ENCODE assay signal across 10 mouse cellular contexts in the genomic region with DNA sequence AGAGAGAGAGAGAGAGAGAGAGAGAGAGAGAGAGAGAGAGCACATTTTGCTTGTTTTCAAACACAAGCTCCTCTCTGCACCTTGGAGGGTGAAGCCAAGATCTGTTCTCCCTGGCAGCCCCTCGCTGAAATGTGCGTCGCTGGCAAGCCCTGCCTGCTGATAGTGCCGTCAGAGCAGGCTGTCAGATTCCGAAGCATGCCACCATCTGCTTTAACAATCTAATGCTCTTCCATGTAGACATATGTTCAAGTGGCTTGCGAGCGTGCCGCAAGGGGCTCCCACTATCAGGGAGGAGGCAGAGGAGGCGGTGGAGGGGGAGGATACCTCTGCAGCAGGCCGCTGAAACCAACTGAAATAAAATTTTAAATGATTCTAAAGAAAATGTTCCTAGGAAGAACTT.
DNase-seq lines count a peak whose midpoint lies in the region; ATAC-seq and TF ChIP-seq lines count a peak whose summit lies in the region.
"Had no signal": no experiment of that assay in that cellular context is flagged by ENCODE, and none has a peak within 500 bp of the region (broad histone marks: within the 10 kb centered on the region; RNA-seq: fewer than 3 reads in every experiment).

No protein-coding gene starts in this region.

- TF ChIP-seq EP300 in liver, postnatal 0 days (IDR thresholded peaks at IDR 0.05; ENCODE audit: low read depth), result no peak

- H3K9me3 ChIP-seq in hindbrain, embryonic 14.5 days (ENCODE audit: control insufficient read depth, low read length), result no peaks in the 10 kb centered on the region
- no peaks in the 10 kb centered on the region for H3K9me3 ChIP-seq in hindbrain, embryonic 11.5 days (ENCODE audit: control insufficient read depth, low read length)
- no peaks in the 10 kb centered on the region for H3K9me3 ChIP-seq in liver, postnatal 0 days (ENCODE audit: low read length)

- no peaks in the 10 kb centered on the region for H3K36me3 ChIP-seq in hindbrain, embryonic 14.5 days (replicated peaks; ENCODE audit: control insufficient read depth, insufficient read depth)
- no peaks in the 10 kb centered on the region for H3K36me3 ChIP-seq in hindbrain, embryonic 11.5 days (ENCODE audit: control insufficient read depth, insufficient read depth, low read length)
- H3K36me3 ChIP-seq in liver, postnatal 0 days (replicated peaks; ENCODE audit: insufficient read depth, low read length), result no peaks in the 10 kb centered on the region

- 0 out of 2 replicates have a peak, but pooled peaks cover 3% of the 10 kb centered on the region for H3K27me3 ChIP-seq in hindbrain, embryonic 14.5 days (ENCODE audit: control insufficient read depth, insufficient read depth, low read length)
- no peaks in the 10 kb centered on the region for H3K27me3 ChIP-seq in hindbrain, embryonic 11.5 days (ENCODE audit: control insufficient read depth, insufficient read depth, low read length)
- H3K27me3 ChIP-seq in liver, postnatal 0 days (ENCODE audit: insufficient read depth, low read length), result no peaks in the 10 kb centered on the region

- H3K9ac ChIP-seq in hindbrain, embryonic 14.5 days, result no peak overlapping the region
- H3K9ac ChIP-seq in hindbrain, embryonic 11.5 days (ENCODE audit: low read depth, low read length), result no peak overlapping the region
- no peak overlapping the region for H3K9ac ChIP-seq in liver, postnatal 0 days (replicated peaks)
- H3K9ac ChIP-seq: lung, embryonic 14.5 days had no signal

- peak; percentile 44; the same call in 1 of the 2 replicates for ATAC-seq in hindbrain, embryonic 14.5 days (ENCODE audit: low FRiP score)
- ATAC-seq in hindbrain, embryonic 11.5 days (ENCODE audit: low FRiP score), result no peak
- no peak for ATAC-seq in liver, postnatal 0 days

- 23% methylated on average over 10 of the region's 10 CpGs for whole genome bisulfite sequencing in hindbrain, embryonic 14.5 days
- 56% methylated on average over 10 of the region's 10 CpGs for WGBS in hindbrain, embryonic 11.5 days
- 70% methylated on average over 10 of the region's 10 CpGs for WGBS in liver, postnatal 0 days (ENCODE audit: insufficient replicate concordance)

- H3K27ac ChIP-seq in hindbrain, embryonic 14.5 days, result no peak overlapping the region
- H3K27ac ChIP-seq in hindbrain, embryonic 11.5 days (ENCODE audit: low read depth, low read length), result no peak overlapping the region
- H3K27ac ChIP-seq in liver, postnatal 0 days (ENCODE audit: low read depth), result no peak overlapping the region
- H3K27ac ChIP-seq: heart, adult 2 months had no signal

- TF ChIP-seq CTCF in liver, postnatal 0 days (IDR thresholded peaks at IDR 0.05; ENCODE audit: low read depth), result no peak

- H3K4me3 ChIP-seq in hindbrain, embryonic 14.5 days (replicated peaks; ENCODE audit: low read length), result no peak overlapping the region
- H3K4me3 ChIP-seq in hindbrain, embryonic 11.5 days (ENCODE audit: low read depth, low read length), result no peak overlapping the region
- no peak overlapping the region for H3K4me3 ChIP-seq in liver, postnatal 0 days (ENCODE audit: low read depth, low read length)
- H3K4me3 ChIP-seq: heart, adult 2 months had no signal

- DNase-seq in hindbrain, embryonic 14.5 days (ENCODE audit: low spot score), result peak; percentile 62
- DNase-seq in hindbrain, embryonic 11.5 days (ENCODE audit: low spot score), result no peak
- DNase-seq in cerebellum, postnatal 25 days, result peak; percentile 74 to 76
- DNase-seq in layer of hippocampus, postnatal 14 days (ENCODE audit: low spot score in 2 of 2), result peak; percentile 32 to 75
- peak; percentile 73 for DNase-seq in right cerebral cortex, adult 18-20 months
- no peak for DNase-seq in liver, postnatal 0 days
- no peak for DNase-seq in gastrocnemius, adult 18-20 months (ENCODE audit: low spot score)
- no peak for DNase-seq in liver
- DNase-seq: heart, adult 2 months; lung, embryonic 14.5 days had no signal

- H3K4me1 ChIP-seq in hindbrain, embryonic 14.5 days (replicated peaks; ENCODE audit: control insufficient read depth, insufficient read depth, low read length), result peaks cover 29% of the 10 kb centered on the region
- peaks cover 7% of the 10 kb centered on the region; the same call in 1 of the 2 replicates for H3K4me1 ChIP-seq in hindbrain, embryonic 11.5 days (replicated peaks; ENCODE audit: control insufficient read depth, insufficient read depth, low read length)
- H3K4me1 ChIP-seq in liver, postnatal 0 days (ENCODE audit: insufficient read depth), result no peaks in the 10 kb centered on the region

- peak overlapping the region; percentile 17; the same call in 1 of the 2 replicates for H3K4me2 ChIP-seq in hindbrain, embryonic 14.5 days (replicated peaks)
- H3K4me2 ChIP-seq in hindbrain, embryonic 11.5 days (replicated peaks; ENCODE audit: low read depth, low read length), result no peak overlapping the region
- no peak overlapping the region for H3K4me2 ChIP-seq in liver, postnatal 0 days (ENCODE audit: low read depth, low read length)
- H3K4me2 ChIP-seq: lung, embryonic 14.5 days had no signal

Comparison
In these comparisons a context has a peak if more than half of its experiments do, and no peak if none do; other contexts are left out.
1. DNase-seq: peak in hindbrain, embryonic 14.5 days (single experiment), cerebellum, postnatal 25 days (2 of 2), layer of hippocampus, postnatal 14 days (2 of 2) and right cerebral cortex, adult 18-20 months (single experiment); none in hindbrain, embryonic 11.5 days (single experiment), liver, postnatal 0 days (single experiment), gastrocnemius, adult 18-20 months (single experiment) and liver (single experiment).